ENCODE assay signal across 15 mouse cellular contexts in the genomic region with DNA sequence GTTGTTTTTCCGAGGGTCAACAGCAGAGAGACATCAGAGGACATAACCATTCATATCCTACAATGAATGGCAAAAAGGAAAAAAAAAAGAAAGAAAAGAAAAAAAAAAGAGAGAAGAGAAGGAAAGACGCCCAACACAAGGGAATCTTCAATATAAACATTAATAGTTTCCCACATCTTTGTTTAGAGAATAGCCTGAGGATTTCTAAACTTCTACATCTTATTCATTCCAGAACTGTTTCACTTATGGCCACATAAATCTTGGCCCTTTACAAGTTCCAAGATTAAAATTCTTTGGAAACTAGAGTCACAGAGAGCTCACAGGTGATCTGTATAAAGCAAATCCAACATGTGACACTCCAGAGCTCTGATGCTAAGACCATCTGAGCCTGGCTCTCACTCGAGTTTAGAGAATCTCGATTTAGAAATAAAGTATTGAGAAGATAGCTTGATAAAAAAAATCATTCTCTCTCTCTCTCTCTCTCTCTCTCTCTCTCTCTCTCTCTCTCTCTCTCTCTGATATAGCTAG.
"Had no signal": no experiment of that assay in that cellular context is flagged by ENCODE, and none has a peak within 500 bp of the region (broad histone marks: within the 10 kb centered on the region; RNA-seq: fewer than 3 reads in every experiment).

No protein-coding gene starts in this region.

- H3K27me3 ChIP-seq: hindbrain, embryonic 12.5 days; midbrain, embryonic 12.5 days had no signal

- H3K36me3 ChIP-seq: hindbrain, embryonic 12.5 days; limb, embryonic 12.5 days; midbrain, embryonic 12.5 days had no signal

- H3K9me3 ChIP-seq: hindbrain, embryonic 12.5 days; limb, embryonic 12.5 days; midbrain, embryonic 12.5 days had no signal

- H3K27ac ChIP-seq: hindbrain, embryonic 12.5 days; layer of hippocampus, adult 2 months; limb, embryonic 12.5 days; liver, embryonic 14.5 days; midbrain, embryonic 12.5 days had no signal

- H3K9ac ChIP-seq: hindbrain, embryonic 12.5 days; limb, embryonic 12.5 days; liver, embryonic 14.5 days; midbrain, embryonic 12.5 days had no signal

- H3K4me2 ChIP-seq: hindbrain, embryonic 12.5 days; limb, embryonic 12.5 days; midbrain, embryonic 12.5 days had no signal

- DNase-seq: kidney, adult 9 months; liver; lung, adult 2 months; retina, postnatal 1 day; right cerebral cortex, postnatal 4 days; spleen, adult 18-20 months; thymus, adult 18-20 months; thymus, postnatal 14 days had no signal

- H3K4me1 ChIP-seq: midbrain, embryonic 12.5 days had no signal

- ATAC-seq: inflammation-experienced regulatory T-cells, adult 6 months; midbrain, embryonic 16.5 days had no signal

- H3K4me3 ChIP-seq: hindbrain, embryonic 12.5 days; layer of hippocampus, adult 2 months; limb, embryonic 12.5 days; midbrain, embryonic 12.5 days had no signal
